In the genomic region with DNA sequence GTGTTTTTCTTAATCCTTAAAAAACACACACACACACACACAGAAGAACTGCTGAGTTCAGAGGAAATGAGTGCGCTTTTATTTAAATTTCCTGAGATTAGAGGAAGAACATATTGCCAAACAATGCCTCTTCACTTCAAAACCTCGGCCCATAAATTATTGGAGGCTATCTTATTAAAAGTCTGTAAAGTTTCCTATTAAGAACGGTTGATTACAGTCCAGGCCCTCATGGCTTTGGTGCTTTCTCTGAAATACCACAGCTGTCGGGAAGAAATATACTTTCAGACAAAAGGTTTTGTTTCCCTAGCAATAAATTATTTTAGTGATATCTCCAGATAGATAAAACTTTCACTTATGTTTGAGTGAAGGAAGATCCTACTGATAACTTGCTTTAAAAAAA, we compare ENCODE assay signal across 22 mouse cellular contexts. TPM values are rescaled to one million over a fixed set of nuclear protein-coding genes. Genes with fewer than 3 reads are reported as not detected.
"Had no signal": no experiment of that assay in that cellular context is flagged by ENCODE, and none has a peak within 500 bp of the region (broad histone marks: within the 10 kb centered on the region; RNA-seq: fewer than 3 reads in every experiment).

No protein-coding gene starts in this region.

- H3K36me3 ChIP-seq: intestine, embryonic 15.5 days; limb, embryonic 15.5 days; liver, embryonic 12.5 days; midbrain, embryonic 12.5 days; neural tube, embryonic 13.5 days had no signal

- H3K4me2 ChIP-seq: intestine, embryonic 15.5 days; limb, embryonic 15.5 days; liver, embryonic 12.5 days; lung, embryonic 14.5 days; midbrain, embryonic 12.5 days; neural tube, embryonic 13.5 days had no signal

- H3K9me3 ChIP-seq: intestine, embryonic 15.5 days; limb, embryonic 15.5 days; liver, embryonic 12.5 days; megakaryocyte, embryonic 14.5 days; midbrain, embryonic 12.5 days; neural tube, embryonic 13.5 days had no signal

- H3K27ac ChIP-seq: intestine, embryonic 15.5 days; left cerebral cortex, adult 2 months; limb, embryonic 15.5 days; liver, embryonic 12.5 days; midbrain, embryonic 12.5 days; neural tube, embryonic 13.5 days had no signal

- H3K9ac ChIP-seq: intestine, embryonic 15.5 days; limb, embryonic 15.5 days; liver, embryonic 12.5 days; lung, embryonic 14.5 days; midbrain, embryonic 12.5 days; neural tube, embryonic 13.5 days had no signal

- DNase-seq: lung, embryonic 14.5 days; lung, postnatal 10 days; lung, postnatal 4 days; retina, postnatal 1 day; right cerebral cortex, postnatal 4 days; spleen, adult 18-20 months; thymus, adult 18-20 months; thymus, postnatal 14 days had no signal

- H3K27me3 ChIP-seq: intestine, embryonic 15.5 days; limb, embryonic 15.5 days; liver, embryonic 12.5 days; midbrain, embryonic 12.5 days; neural tube, embryonic 13.5 days had no signal

- ATAC-seq: intestine, embryonic 15.5 days; liver, embryonic 12.5 days; midbrain, embryonic 16.5 days had no signal

- H3K4me1 ChIP-seq: intestine, embryonic 15.5 days; limb, embryonic 15.5 days; megakaryocyte, embryonic 14.5 days; midbrain, embryonic 12.5 days; neural tube, embryonic 13.5 days had no signal

- H3K4me3 ChIP-seq: intestine, embryonic 15.5 days; left cerebral cortex, adult 2 months; limb, embryonic 15.5 days; liver, embryonic 12.5 days; megakaryocyte, embryonic 14.5 days; midbrain, embryonic 12.5 days; neural tube, embryonic 13.5 days had no signal

RNA-seq across cellular contexts. Expression of gene Gm11060, which starts 48.7 kb away (rescaled TPM):
- total RNA-seq: layer of hippocampus, postnatal 25 days; left cerebral cortex, adult 2 months; left cerebral cortex, postnatal 14 days had no signal
- polyA plus RNA-seq: intestine, embryonic 15.5 days; large intestine, adult 2 months; limb, embryonic 11.5 days; limb, embryonic 15.5 days; liver, embryonic 12.5 days; liver, embryonic 16.5 days; lung, embryonic 14.5 days; midbrain, embryonic 12.5 days; midbrain, embryonic 16.5 days; neural tube, embryonic 13.5 days; stomach, embryonic 14.5 days had no signal
